Mouse (Mus musculus) bone marrow macrophage, adult 2 months (primary cell): ENCODE measurements around the gene Lzts2. TPM values are rescaled to one million over a fixed set of nuclear protein-coding genes. Genes with fewer than 3 reads are reported as not detected.

Experiments used
- H3K27ac ChIP-seq: 2 replicates; pipeline ENCODE4 v1.5.1; 2012; ENCODE audit warnings: low read depth, low read length; ENCODE audit not compliant: insufficient read depth
- H3K4me1 ChIP-seq: 2 replicates; pipeline ENCODE4 v1.6.1; 2012; ENCODE audit warnings: low read length; ENCODE audit not compliant: control insufficient read depth, insufficient read depth
- H3K4me3 ChIP-seq: 2 replicates; pipeline ENCODE4 v1.5.1; 2012; ENCODE audit warnings: mild to moderate bottlenecking, low read length, moderate library complexity; ENCODE audit not compliant: insufficient read depth
- CTCF ChIP-seq: IDR thresholded peaks from 2 replicates; pipeline ENCODE4 v1.5.1; 2012; ENCODE audit warnings: low read depth, mild to moderate bottlenecking, low read length, moderate library complexity
- POLR2A ChIP-seq: IDR thresholded peaks from 2 replicates; pipeline ENCODE4 v1.6.1; 2012; ENCODE audit warnings: mild to moderate bottlenecking, low read depth, low read length, borderline replicate concordance
- polyA plus RNA-seq: library from polyadenylated mRNA; stranded (reverse); fragments of >200 nt; gene quantifications from 2 replicates; pipeline ENCODE4 v1.2.4, GENCODE M21; 2012; ENCODE audit not compliant: missing spikeins, insufficient read depth, insufficient read length

The Lzts2 gene
- polyA plus RNA-seq, 1 experiment: 3.0 TPM

DNA sequence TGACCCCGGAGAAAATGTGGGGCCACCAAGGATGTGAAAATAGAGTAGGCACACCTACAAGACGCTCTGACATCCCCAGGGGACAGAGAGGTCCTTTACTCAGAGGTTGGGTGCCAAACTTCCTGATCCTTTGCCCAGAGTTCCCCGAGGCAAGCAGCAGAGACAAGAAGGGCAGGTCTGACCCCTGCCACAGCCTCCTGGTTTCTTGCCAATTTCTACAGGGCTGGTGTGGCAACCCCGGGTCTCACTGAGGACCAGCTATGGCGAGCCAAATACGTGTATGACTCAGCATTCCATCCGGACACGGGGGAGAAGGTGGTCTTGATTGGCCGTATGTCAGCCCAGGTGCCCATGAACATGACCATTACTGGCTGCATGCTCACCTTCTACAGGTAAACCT, 35.3 kb downstream of the Lzts2 start:
- Histone ChIP-seq H3K4me1 (peaks cover 20% of the 10 kb centered on the region), H3K27ac (no peak overlapping the region), H3K4me3 (no peak overlapping the region)
- TF ChIP-seq CTCF (no peak), POLR2A (no peak)

DNA sequence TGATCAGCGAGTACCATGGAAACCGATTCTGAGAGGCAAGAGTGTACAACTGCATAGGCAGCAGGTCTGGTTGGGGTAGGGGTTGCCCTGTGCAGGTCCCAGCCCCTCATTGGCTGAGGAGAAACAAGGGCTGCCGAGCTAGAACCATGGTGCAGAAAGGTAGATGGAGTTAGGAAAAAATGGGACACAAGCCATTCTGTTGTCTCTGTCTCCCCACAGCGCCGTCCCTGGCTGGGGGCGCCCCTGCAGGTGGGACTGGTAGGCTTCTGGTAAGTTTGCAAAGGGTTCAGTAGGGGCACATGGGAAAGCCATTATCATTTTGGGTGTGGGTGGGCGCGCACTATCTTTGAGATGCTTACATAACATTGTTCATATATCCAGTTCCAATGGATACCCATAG, 39.2 kb downstream of the Lzts2 start:
- TF ChIP-seq CTCF (no peak), POLR2A (no peak)
- peaks cover 37% of the 10 kb centered on the region for H3K4me1 ChIP-seq

DNA sequence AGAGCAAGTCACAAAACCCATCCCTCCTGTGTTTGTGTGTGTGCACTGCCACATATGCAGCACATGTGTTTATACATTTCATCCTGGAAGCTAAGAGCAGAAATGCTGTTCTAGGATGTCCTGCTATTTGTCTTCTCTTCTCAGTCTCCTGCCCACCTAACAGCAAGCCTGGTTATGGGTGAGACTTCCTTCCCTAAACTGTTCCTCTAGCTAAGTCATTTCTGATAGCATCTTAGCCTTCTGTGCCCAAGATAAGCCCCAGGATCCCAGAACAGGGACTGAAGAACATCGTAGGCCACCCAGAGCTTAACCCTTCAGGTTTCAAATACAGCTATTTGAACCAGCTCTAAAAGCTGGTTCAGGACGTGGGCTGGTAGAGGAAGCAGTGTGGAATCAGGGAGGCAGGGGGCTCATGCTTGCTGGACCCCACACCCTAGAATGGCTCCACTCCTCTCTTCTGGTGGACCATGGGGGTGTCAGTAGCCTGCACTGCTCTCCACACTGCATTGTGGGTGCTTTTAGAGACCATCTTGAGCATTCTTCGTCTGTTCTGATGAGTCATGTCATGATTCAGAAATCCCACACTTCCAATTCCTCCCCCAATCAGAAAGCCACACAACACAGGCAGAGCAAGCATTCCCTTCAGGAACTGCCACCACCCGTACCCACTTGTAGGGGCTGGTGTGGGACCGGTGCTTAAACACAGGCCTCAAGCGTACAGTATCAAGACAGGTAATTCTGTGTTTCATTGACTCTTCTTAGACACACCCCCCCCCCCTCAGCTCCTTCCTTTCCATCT, 40.9 kb downstream of the Lzts2 start:
- Histone ChIP-seq H3K27ac (no peak overlapping the region), H3K4me1 (peaks cover 28% of the 10 kb centered on the region), H3K4me3 (no peak overlapping the region)
- TF ChIP-seq CTCF: no peak
- TF ChIP-seq POLR2A: no peak

More for the DNA sequence above, 39.2 kb downstream of the Lzts2 start:
- Histone ChIP-seq H3K27ac (no peak overlapping the region), H3K4me3 (no peak overlapping the region)

DNA sequence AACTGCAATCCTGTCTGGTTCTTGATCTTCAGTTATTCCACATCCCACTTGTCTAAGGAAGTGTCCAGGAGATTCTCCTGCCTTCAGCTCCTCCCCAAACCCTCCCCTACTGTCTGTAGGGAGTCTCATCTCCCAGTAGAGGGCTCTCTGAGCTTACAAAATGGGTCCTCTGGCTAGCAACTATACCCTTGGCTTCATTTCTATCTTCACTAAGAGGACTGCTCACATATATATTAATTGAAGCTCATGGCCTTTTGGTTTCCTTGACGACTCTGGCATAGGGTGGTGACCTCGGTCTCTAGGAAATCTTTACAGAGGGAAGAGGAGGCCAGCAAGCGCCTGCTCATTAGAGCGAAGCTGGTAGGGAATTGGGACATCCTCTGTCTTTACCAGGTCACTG, 42.1 kb downstream of the Lzts2 start:
- no peak overlapping the region for H3K4me3 ChIP-seq
- TF ChIP-seq CTCF: no peak
- TF ChIP-seq POLR2A: no peak
- peaks cover 33% of the 10 kb centered on the region for H3K4me1 ChIP-seq
- H3K27ac ChIP-seq: no peak overlapping the region

DNA sequence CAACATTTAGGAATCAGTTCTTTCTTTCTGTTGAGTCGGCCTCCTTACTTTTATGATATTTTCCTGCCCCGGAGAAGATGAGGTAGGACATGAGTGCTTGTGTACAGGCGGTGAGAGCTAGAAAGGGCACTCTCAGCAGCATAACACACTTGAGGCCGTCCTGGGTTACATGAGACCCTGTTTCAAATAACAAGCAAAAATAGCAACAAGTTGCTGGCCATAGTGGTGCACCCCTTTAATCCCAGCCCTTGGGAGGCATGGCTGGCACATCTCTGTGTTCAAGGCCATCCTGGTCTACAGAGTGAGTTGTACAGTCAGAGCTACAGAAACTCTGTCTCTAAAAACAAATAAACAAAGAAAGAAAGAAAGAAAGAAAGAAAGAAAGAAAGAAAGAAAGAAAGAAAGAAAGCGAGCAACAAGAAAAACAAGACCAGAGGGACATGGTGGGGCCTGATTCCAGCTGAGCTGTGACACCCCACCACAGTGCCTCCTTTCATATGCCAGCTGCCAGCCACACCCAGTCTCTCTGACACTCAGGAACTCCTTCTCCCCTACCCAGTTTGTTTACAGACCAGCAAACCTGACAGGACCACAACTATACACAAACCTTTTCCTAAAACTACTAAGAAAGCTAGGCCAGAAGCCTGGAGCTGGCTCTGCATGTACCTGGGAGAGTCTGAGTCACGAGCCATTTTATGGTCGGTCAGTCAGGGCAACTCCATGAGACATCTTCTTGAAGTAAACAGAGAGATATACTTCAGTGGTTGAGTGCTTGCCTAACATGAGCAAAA, 42.9 kb downstream of the Lzts2 start:
- TF ChIP-seq POLR2A (no peak), CTCF (no peak)
- peaks cover 33% of the 10 kb centered on the region for H3K4me1 ChIP-seq
- no peak overlapping the region for H3K27ac ChIP-seq
- no peak overlapping the region for H3K4me3 ChIP-seq

DNA sequence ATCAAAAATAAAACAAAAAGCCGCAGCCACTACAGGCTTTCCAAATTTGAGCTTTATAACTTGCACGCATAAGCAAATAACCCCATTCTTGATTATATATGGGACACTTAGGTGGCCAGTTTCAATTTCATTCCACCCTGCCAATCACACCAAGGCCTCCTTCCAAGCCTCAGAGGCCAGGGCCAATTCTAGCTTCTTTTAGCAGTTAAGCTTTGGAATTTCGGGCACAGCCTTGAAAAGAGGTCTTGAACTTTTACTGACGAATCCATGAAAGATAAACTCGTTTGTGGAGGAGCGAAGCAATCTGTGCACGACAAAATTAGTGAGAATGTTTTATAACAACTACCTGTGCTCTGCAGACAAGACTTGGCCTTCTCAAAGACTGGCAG, 43.5 kb downstream of the Lzts2 start:
- H3K27ac ChIP-seq: peak overlapping the region; percentile 78
- H3K4me1 ChIP-seq: peaks cover 33% of the 10 kb centered on the region
- peak overlapping the region; percentile 82 for H3K4me3 ChIP-seq
- no peak for TF ChIP-seq CTCF
- TF ChIP-seq POLR2A: no peak

DNA sequence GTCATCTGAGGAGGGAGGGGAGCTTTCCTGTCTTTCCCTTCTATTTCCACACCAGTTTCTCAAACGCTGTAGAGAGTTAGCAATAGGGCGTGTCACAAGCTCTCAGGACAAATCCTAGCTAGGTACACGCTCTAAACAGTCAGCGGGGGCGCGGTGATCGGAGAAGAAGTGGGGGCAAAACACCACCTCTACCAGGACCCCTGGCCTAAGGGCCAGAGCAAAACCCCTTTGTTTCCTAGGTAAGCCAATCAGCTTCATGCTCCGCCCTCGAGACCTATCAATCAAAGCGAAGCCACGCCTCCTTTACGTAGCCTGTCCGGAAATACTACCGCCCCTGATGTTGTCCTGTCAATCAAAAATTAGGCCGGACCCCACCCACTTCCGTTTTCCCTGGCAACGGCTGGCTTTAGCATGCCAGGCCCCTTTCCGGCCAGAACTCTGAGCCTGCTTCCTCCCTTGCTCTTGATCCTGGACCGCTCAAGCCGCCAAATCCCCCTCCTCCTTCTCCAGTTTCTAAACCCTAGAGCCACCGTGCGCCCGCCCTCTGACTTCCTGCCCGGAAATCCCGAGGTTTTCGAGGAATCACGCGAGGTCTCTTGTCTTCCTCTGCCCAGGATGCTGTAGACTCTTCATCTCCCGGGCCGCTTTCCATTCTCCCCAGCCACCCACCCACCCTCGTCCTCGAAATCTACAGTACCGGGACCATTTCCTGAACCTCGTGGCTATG, 44.1 kb downstream of the Lzts2 start:
- H3K4me1 ChIP-seq: peaks cover 33% of the 10 kb centered on the region

DNA sequence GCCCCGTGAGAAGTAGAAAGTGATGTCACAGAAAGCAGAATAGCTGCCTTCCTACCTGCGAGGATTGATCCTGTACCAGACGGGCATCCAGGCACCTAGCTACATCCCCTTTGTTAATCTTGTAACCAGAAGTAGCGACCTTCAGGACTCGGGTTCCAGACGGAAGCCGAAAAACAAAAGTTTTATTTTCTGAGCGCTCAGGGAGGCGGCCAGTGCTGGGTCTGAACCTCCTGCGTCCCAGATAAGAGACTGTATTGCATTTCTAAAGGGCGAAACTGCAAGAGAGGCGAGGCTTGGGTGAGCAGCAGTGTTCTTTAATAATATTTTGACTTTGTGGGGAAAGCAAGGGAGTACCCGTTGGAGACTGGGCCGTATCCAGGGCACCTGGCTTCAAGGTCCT, 44.6 kb downstream of the Lzts2 start:
- Histone ChIP-seq H3K27ac (peak overlapping the region; percentile 96), H3K4me3 (peak overlapping the region; percentile 82), H3K4me1 (peaks cover 33% of the 10 kb centered on the region)
- no peak for TF ChIP-seq POLR2A
- no peak for TF ChIP-seq CTCF

More for the DNA sequence above, 44.1 kb downstream of the Lzts2 start:
- Histone ChIP-seq H3K27ac (peak overlapping the region; percentile 96), H3K4me3 (peak overlapping the region; percentile 82)
- TF ChIP-seq POLR2A (0 out of 2 replicates have a peak, but pooled peaks have one; percentile 73), CTCF (no peak)

DNA sequence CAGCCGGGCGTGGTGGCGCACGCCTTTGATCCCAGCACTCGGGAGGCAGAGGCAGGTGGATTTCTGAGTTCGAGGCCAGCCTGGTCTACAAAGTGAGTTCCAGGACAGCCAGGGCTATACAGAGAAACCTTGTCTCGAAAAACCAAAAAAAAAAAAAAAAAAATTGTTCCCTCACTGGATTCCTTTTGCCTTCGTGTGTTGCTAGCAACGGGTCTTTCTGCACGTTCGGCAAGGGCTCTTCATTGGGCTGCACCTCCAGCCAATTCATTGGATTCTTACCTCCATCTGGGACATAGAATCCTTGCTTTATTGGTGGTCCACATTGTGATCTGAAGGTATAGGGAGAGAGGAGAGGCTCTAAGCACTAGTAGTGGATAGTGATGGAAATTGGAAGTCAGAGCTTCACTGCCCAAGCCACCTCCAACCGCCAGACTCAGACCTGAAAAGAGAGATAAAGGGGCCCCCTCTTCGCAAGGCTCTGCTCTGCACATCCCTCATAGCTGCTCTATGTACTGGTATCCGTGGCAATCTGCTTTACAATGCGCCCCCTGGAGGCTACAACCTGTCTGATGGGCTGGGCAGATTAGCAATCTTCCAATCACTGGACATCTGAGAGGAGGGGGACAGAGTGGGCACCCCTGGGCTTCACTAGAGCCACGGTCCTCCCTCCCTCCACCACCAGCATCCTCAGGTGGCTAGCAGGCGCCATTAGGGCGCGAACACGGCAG, 49.5 kb downstream of the Lzts2 start:
- Histone ChIP-seq H3K27ac (no peak overlapping the region), H3K4me1 (peaks cover 8% of the 10 kb centered on the region), H3K4me3 (no peak overlapping the region)
- peak; percentile 50; the same call in 1 of the 2 replicates for TF ChIP-seq CTCF
- TF ChIP-seq POLR2A: no peak

DNA sequence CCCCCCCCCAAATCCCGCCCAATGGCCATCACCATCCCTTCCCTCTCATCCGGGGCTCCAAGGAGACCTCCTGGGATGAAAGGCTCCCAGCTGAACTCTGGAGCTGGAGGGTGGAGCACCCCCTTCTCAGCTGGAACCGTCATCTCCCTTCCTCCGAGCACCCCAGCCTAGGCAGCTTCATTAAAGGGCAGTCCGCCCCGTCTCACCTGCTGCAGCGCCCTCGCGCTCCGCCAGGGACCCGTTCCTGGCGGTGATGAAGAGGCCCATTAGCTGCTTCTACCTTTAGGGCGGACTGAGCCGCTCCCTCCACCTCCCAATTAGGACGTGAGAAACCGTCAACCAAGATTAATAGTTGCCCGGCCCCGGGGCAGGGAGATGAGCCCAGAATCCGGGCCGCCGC, 51.0 kb downstream of the Lzts2 start:
- TF ChIP-seq CTCF: no peak
- TF ChIP-seq POLR2A: no peak
- no peak overlapping the region for H3K27ac ChIP-seq

More for the DNA sequence above, 51.0 kb downstream of the Lzts2 start:
- H3K4me3 ChIP-seq: no peak overlapping the region
- H3K4me1 ChIP-seq: peaks cover 5% of the 10 kb centered on the region
